Mouse (Mus musculus): Measurements from ENCODE around the gene Derl3.

DNA sequence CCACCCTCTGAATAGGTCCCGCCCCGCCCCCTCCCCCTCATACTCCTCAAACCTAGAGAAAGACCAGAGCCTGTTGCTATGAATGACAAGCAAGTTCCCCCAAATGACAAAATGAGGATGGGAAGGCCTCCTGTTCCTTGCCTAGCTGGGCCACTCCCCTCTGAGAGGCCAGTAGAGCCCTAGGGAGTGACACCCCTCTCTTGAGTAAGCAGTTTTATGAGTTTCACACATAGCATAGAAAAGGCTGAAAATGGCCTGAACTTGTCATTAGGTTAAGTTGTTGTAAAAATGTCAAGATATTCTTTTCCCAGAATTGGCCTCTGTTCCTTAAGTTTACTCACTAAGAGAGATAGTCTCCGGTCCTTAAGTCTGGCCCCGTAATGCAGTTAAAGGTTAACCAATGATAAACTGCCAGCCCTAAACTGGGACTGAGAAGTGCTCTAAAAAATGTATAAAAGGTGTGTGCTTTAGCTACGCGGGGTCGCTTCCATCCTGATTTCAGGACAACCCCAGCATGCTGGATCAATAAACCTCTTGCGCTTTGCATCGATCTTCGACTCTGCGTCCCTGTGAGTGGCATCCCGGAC is 40.6 kb upstream of the Derl3 start:
- TF ChIP-seq GATA1 (IDR thresholded peaks at IDR 0.05; ENCODE audit: borderline replicate concordance, low read length) (no peak), FLI1 (IDR thresholded peaks at IDR 0.05; ENCODE audit: low read length) (no peak)

All from megakaryocyte, embryonic 14.5 days (primary cell).